Mouse (Mus musculus): Measurements from ENCODE around the gene Itih5.

GRCm38 (mm10) chr2:10250441-10250840, 97.1 kb downstream of the Itih5 start:
- TF ChIP-seq CTCF (IDR thresholded peaks at IDR 0.05; ENCODE audit: insufficient read depth, low read depth, low read length) (no peak), POLR2A (IDR thresholded peaks at IDR 0.05; ENCODE audit: insufficient read depth, low read depth, low read length) (no peak)

All from olfactory bulb, adult 2 months (tissue).